Mouse (Mus musculus) heart, embryonic 11.5 days (tissue): ENCODE data around the gene Tspan1. TPM values are rescaled to one million over a fixed set of nuclear protein-coding genes. Genes with fewer than 3 reads are reported as not detected.

Source experiments
- ATAC-seq: fragments of 200-750 bp; cut with Nextera tagmentation; replicated peaks from 2 replicates; pipeline ENCODE4 v1.8.0; 2017; ENCODE audit warnings: moderate library complexity; ENCODE audit not compliant: insufficient number of reproducible peaks, low FRiP score, low TSS enrichment
- H3K27ac ChIP-seq: fragments of 300-500 bp; sonication (generic); 2 replicates; pipeline ENCODE4 v1.5.1; 2014; ENCODE audit warnings: mild to moderate bottlenecking, low read depth, low read length
- H3K27me3 ChIP-seq: fragments of 300-500 bp; sonication (generic); 2 replicates; pipeline ENCODE4 v1.6.1; 2014; ENCODE audit warnings: mild to moderate bottlenecking, low read length, mixed read lengths; ENCODE audit not compliant: control insufficient read depth, insufficient read depth
- H3K36me3 ChIP-seq: fragments of 300-500 bp; sonication (generic); 2 replicates; pipeline ENCODE4 v1.6.1; 2014; ENCODE audit warnings: mild to moderate bottlenecking, low read length, moderate library complexity, mixed read lengths; ENCODE audit not compliant: control insufficient read depth, insufficient read depth
- H3K4me1 ChIP-seq: fragments of 300-500 bp; sonication (generic); 2 replicates; pipeline ENCODE4 v1.6.1; 2014; ENCODE audit warnings: low read length; ENCODE audit not compliant: control insufficient read depth, insufficient read depth
- H3K4me2 ChIP-seq: fragments of 300-500 bp; sonication (generic); 2 replicates; pipeline ENCODE4 v1.6.1; 2014; ENCODE audit warnings: mild to moderate bottlenecking, moderate library complexity
- H3K4me3 ChIP-seq: fragments of 300-500 bp; sonication (generic); 2 replicates; pipeline ENCODE4 v1.5.1; 2014; ENCODE audit warnings: low read depth, low read length
- H3K9ac ChIP-seq: fragments of 300-500 bp; sonication (generic); 2 replicates; pipeline ENCODE4 v1.6.1; 2014; ENCODE audit warnings: mild to moderate bottlenecking, low read depth, low read length, moderate library complexity
- H3K9me3 ChIP-seq: fragments of 300-500 bp; sonication (generic); replicated peaks from 2 replicates; pipeline ENCODE4 v1.6.1; 2016; ENCODE audit warnings: low read length; ENCODE audit not compliant: control insufficient read depth
- WGBS: fragments of 180-500 bp; shearing (Covaris S2); extraction: QIAGEN DNeasy Blood & Tissue Kit; methylation state at CpG from one replicate; pipeline ENCODE4 v1.1.7; 2014; ENCODE audit not compliant: insufficient replicate concordance; 5-methylcytosine and 5-hydroxymethylcytosine counted together
- polyA plus RNA-seq: library from polyadenylated mRNA; unstranded; fragments of >200 nt; fragmentation: Nextera tagmentation; extraction: Ambion mirVana; gene quantifications from 2 replicates; pipeline ENCODE4 v1.2.1, GENCODE M21; 2014

The Tspan1 gene
- polyA plus RNA-seq, 1 experiment from 2014 or later: not detected

- no peak for ATAC-seq
- Histone ChIP-seq H3K4me1 (peaks cover 9% of the 10 kb centered on the region), H3K27me3 (no peaks in the 10 kb centered on the region), H3K27ac (no peak overlapping the region), H3K9me3 (no peaks in the 10 kb centered on the region), H3K9ac (no peak overlapping the region), H3K4me3 (no peak overlapping the region), H3K36me3 (no peaks in the 10 kb centered on the region), H3K4me2 (no peak overlapping the region)
- WGBS: 39% methylated on average over 4 of the region's 4 CpGs
These were observed 25.0 kb upstream of the Tspan1 start for GRCm38 (mm10) chr4:116192286-116192835.

GRCm38 (mm10) chr4:116185083-116185482 is 17.7 kb upstream of the Tspan1 start:
- Histone ChIP-seq H3K4me2 (no peak overlapping the region), H3K4me1 (peaks cover 6% of the 10 kb centered on the region; the same call in 1 of the 2 replicates), H3K9ac (no peak overlapping the region), H3K27me3 (no peaks in the 10 kb centered on the region), H3K36me3 (no peaks in the 10 kb centered on the region), H3K9me3 (no peaks in the 10 kb centered on the region), H3K4me3 (no peak overlapping the region), H3K27ac (no peak overlapping the region)
- WGBS: 74% methylated on average over 4 of the region's 4 CpGs
- ATAC-seq: no peak

- Histone ChIP-seq H3K4me2 (peak overlapping the region; percentile 68), H3K4me3 (peak overlapping the region; percentile 26; the same call in 1 of the 2 replicates)
These were observed 15.3 kb upstream of the Tspan1 start for GRCm38 (mm10) chr4:116182745-116183144.

GRCm38 (mm10) chr4:116182079-116182478 is 14.7 kb upstream of the Tspan1 start:
- Histone ChIP-seq H3K27ac (no peak overlapping the region), H3K4me2 (peak overlapping the region; percentile 68; the same call in 1 of the 2 replicates), H3K27me3 (no peaks in the 10 kb centered on the region), H3K9me3 (no peaks in the 10 kb centered on the region), H3K4me1 (peaks cover 8% of the 10 kb centered on the region), H3K4me3 (no peak overlapping the region), H3K36me3 (no peaks in the 10 kb centered on the region), H3K9ac (no peak overlapping the region)
- ATAC-seq: no peak
- WGBS: 36% methylated on average over 3 of the region's 3 CpGs

More at GRCm38 (mm10) chr4:116182745-116183144, 15.3 kb upstream of the Tspan1 start:
- 3% methylated on average over 12 of the region's 12 CpGs for WGBS
- H3K36me3 ChIP-seq: no peaks in the 10 kb centered on the region
- H3K27ac ChIP-seq: no peak overlapping the region
- H3K27me3 ChIP-seq: no peaks in the 10 kb centered on the region
- no peaks in the 10 kb centered on the region for H3K9me3 ChIP-seq
- peaks cover 6% of the 10 kb centered on the region; the same call in 1 of the 2 replicates for H3K4me1 ChIP-seq
- peak overlapping the region; percentile 72 for H3K9ac ChIP-seq
- no peak for ATAC-seq

GRCm38 (mm10) chr4:116177140-116177539 is 9.7 kb upstream of the Tspan1 start:
- Histone ChIP-seq H3K36me3 (no peaks in the 10 kb centered on the region), H3K4me3 (no peak overlapping the region), H3K4me1 (peaks cover 34% of the 10 kb centered on the region), H3K4me2 (peak overlapping the region; percentile 59), H3K27me3 (no peaks in the 10 kb centered on the region), H3K9me3 (no peaks in the 10 kb centered on the region), H3K9ac (peak overlapping the region; percentile 53; the same call in 1 of the 2 replicates), H3K27ac (peak overlapping the region; percentile 86)
- ATAC-seq: no peak; the same call in 1 of the 2 replicates
- 22% methylated on average over 5 of the region's 5 CpGs for WGBS

- peak overlapping the region; percentile 59 for H3K4me2 ChIP-seq
- H3K27ac ChIP-seq: peak overlapping the region; percentile 86
- no peaks in the 10 kb centered on the region for H3K36me3 ChIP-seq
- H3K4me1 ChIP-seq: peaks cover 34% of the 10 kb centered on the region
- peak overlapping the region; percentile 15 for H3K4me3 ChIP-seq
- no peaks in the 10 kb centered on the region for H3K9me3 ChIP-seq
- no peaks in the 10 kb centered on the region for H3K27me3 ChIP-seq
- H3K9ac ChIP-seq: peak overlapping the region; percentile 62; the same call in 1 of the 2 replicates
- 24% methylated on average over 10 of the region's 10 CpGs for WGBS
- ATAC-seq: 0 out of 2 replicates have a peak, but pooled peaks have one; percentile 32
These were observed 9.2 kb upstream of the Tspan1 start for GRCm38 (mm10) chr4:116176543-116176988.

GRCm38 (mm10) chr4:116175711-116176542 is 8.5 kb upstream of the Tspan1 start:
- H3K4me3 ChIP-seq: peak overlapping the region; percentile 15; the same call in 1 of the 2 replicates
- H3K4me1 ChIP-seq: peaks cover 34% of the 10 kb centered on the region
- H3K4me2 ChIP-seq: peak overlapping the region; percentile 59
- no peaks in the 10 kb centered on the region for H3K36me3 ChIP-seq
- H3K27ac ChIP-seq: peak overlapping the region; percentile 86
- WGBS: 34% methylated on average over 7 of the region's 7 CpGs
- peak overlapping the region; percentile 62 for H3K9ac ChIP-seq
- H3K9me3 ChIP-seq: no peaks in the 10 kb centered on the region
- H3K27me3 ChIP-seq: no peaks in the 10 kb centered on the region
- ATAC-seq: peak; percentile 16; the same call in 1 of the 2 replicates

GRCm38 (mm10) chr4:116175136-116175535 is 7.7 kb upstream of the Tspan1 start:
- H3K9me3 ChIP-seq: no peaks in the 10 kb centered on the region
- ATAC-seq: no peak
- H3K4me1 ChIP-seq: peaks cover 34% of the 10 kb centered on the region
- H3K4me3 ChIP-seq: no peak overlapping the region
- no peaks in the 10 kb centered on the region for H3K27me3 ChIP-seq
- H3K9ac ChIP-seq: no peak overlapping the region
- no peak overlapping the region; the same call in 1 of the 2 replicates for H3K4me2 ChIP-seq
- no peaks in the 10 kb centered on the region for H3K36me3 ChIP-seq
- peak overlapping the region; percentile 86 for H3K27ac ChIP-seq
